Mouse (Mus musculus) heart, adult 2 months (tissue): Measurements from ENCODE around the gene Ankdd1b.

Experiments used
- EP300 ChIP-seq: fragments of 200-500 bp; IDR thresholded peaks from 2 replicates; pipeline ENCODE4 v1.6.1; 2011; ENCODE audit warnings: low read depth, low read length, control low read depth; ENCODE audit not compliant: insufficient read depth
- POLR2A ChIP-seq: fragments of 200-500 bp; IDR thresholded peaks from 2 replicates; pipeline ENCODE4 v1.6.1; 2011; ENCODE audit warnings: mild to moderate bottlenecking, low read depth, low read length, control low read depth; ENCODE audit not compliant: insufficient read depth

DNA sequence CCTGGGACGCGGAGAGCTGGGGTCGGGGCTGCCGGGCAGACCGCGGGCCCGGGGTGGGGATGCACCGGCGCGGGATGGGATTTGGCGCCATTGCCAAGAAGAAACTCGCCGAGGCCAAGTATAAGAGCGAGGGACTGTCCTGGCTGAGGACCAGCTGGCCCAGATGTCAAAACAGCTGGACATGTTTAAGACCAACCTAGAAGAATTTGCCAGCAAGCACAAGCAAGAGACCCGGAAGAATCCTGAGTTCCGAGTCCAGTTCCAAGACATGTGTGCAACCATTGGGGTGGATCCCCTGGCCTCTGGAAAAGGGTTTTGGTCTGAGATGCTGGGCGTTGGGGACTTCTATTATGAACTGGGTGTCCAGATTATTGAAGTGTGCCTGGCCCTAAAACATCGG lies 94.1 kb downstream of the Ankdd1b start:
- no peak for TF ChIP-seq EP300
- TF ChIP-seq POLR2A, result no peak
